Mouse (Mus musculus): ENCODE results near the gene Gm10128. TPM values are rescaled to one million over a fixed set of nuclear protein-coding genes. Genes with fewer than 3 reads are reported as not detected.
"Not testable (repeated sequence)": the region's sequence is repeated elsewhere in the genome, so short reads cannot be mapped to it uniquely, and the experiment has no call there.

Gm10128 gene
- polyA plus RNA-seq (2012; rRNA removed) = not detected in 2 replicates

DNA sequence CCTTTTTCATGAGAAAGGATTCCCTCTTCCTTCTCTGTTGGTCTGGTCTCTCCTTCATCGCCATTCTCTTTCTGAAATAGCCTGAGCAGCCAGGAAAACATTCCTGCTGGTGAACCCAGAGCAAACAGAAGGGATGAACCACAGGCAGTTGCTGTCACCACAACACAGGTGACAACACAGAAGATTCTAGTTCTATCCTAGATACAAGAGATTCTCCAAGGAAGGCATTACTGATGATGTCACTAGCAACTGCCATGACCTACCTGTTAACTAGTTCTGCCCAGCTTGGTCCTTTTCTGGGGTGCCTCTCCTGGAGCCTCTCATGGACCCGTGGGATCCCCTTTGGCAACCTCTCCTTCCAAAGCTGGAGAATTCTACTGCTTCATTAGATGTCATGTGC lies at the start of gene Gm10128:
Gene Gm10128, minus strand, starts transcription at position 101 of the 400 bp plus-strand sequence.
- not testable (repeated sequence) for DNase-seq (ENCODE audit: low read depth)

DNA sequence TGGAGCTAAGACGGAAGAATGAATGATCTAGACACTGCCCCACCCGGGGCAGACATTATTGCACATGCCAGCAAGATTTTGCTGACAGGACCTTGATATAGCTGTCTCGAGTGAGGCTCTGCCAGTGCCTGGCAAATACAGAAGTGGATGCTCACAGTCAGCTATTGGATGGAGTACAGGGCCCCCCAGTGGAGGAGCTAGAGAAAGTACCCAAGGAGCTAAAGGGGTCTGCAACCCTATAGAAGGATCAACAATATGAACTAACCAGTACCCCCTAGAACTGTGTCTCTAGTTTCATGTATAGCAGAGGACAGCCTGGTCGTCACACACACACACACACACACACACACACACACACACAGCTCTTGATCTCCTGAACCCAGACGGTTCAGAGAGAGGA lies 37.4 kb upstream of the Gm10128 start:
- not testable (repeated sequence) for DNase-seq (ENCODE audit: low read depth)

GRCm38 (mm10) chr14:7662491-7662890 lies 18.7 kb upstream of the Gm10128 start:
- not testable (repeated sequence) for DNase-seq (ENCODE audit: low read depth)

- DNase-seq (ENCODE audit: low read depth) = not testable (repeated sequence)
Measured at GRCm38 (mm10) chr14:7658101-7659074, 14.6 kb upstream of the Gm10128 start.

DNA sequence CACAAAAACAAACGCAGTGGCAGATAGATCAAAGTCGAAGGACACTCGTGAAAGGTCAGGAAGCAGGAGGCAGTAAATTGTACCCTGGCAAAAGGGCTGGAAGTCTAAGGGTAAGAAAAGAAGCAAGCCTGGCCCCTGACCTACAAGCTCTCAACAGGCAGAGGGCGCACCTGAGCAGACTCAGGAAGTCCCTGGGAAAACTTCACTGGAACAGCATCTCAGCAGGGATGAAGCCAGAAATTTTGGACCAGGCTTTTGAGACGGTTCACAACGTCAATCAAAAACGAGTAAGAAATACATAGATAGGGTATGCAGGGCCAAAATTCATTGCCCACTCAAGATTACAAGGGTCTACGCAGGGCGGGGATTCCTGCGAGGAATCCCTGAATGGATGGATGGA lies 13.7 kb upstream of the Gm10128 start:
- DNase-seq (ENCODE audit: low read depth) = not testable (repeated sequence)

- not testable (repeated sequence) for DNase-seq (ENCODE audit: low read depth)
Measured at GRCm38 (mm10) chr14:7595492-7595891, 48.3 kb downstream of the Gm10128 start, which contains the start of gene Gm10338. Gene Gm10338, minus strand, starts transcription at chr14:7595592.

Other genes starting within 250 kb of the Gm10128 start
- gene Gm3755, start 193.1 kb downstream of the Gm10128 start, polyA plus RNA-seq (2012; rRNA removed) = not detected in 2 replicates
- 0.07 and 0.09 TPM in 2 replicates for gene Gm3752, start 160.2 kb downstream of the Gm10128 start, polyA plus RNA-seq (2012; rRNA removed)
- 0.72 and 0.84 TPM in 2 replicates for gene Gm3558, start 75.4 kb downstream of the Gm10128 start, polyA plus RNA-seq (2012; rRNA removed)
- gene Gm10338, start 48.4 kb downstream of the Gm10128 start, polyA plus RNA-seq (2012; rRNA removed) = not detected in 2 replicates
- gene Gm26661, start 147.6 kb upstream of the Gm10128 start, polyA plus RNA-seq (2012; rRNA removed) = 0.51 TPM in 1 of 2 replicates, not detected in the other
- gene Flnb, start 174.0 kb upstream of the Gm10128 start, polyA plus RNA-seq (2012; rRNA removed) = 37.8 and 37.9 TPM in 2 replicates

Data from gonadal fat pad, adult 2 months (tissue).